Mouse (Mus musculus) midbrain, embryonic 16.5 days (tissue): ENCODE measurements around the gene Mrpl24. TPM values are rescaled to one million over a fixed set of nuclear protein-coding genes. Genes with fewer than 3 reads are reported as not detected.

Experiments
- ATAC-seq: fragments of 200-750 bp; cut with Nextera tagmentation; 2 replicates; pipeline ENCODE4 v1.8.0; 2017; ENCODE audit warnings: moderate TSS enrichment
- H3K27ac ChIP-seq: fragments of 300-500 bp; sonication (generic); 2 replicates; pipeline ENCODE4 v1.5.1; 2014; ENCODE audit warnings: mild to moderate bottlenecking, low read length, mixed read lengths
- H3K27me3 ChIP-seq: fragments of 300-500 bp; sonication (generic); 2 replicates; pipeline ENCODE4 v1.6.1; 2014; ENCODE audit warnings: low read depth, low read length, mixed read lengths; ENCODE audit not compliant: control insufficient read depth, insufficient read depth
- H3K36me3 ChIP-seq: fragments of 300-500 bp; sonication (generic); 2 replicates; pipeline ENCODE4 v1.6.1; 2014; ENCODE audit warnings: mild to moderate bottlenecking, low read length, moderate library complexity, mixed read lengths; ENCODE audit not compliant: control insufficient read depth, insufficient read depth
- H3K4me1 ChIP-seq: fragments of 300-500 bp; sonication (generic); 2 replicates; pipeline ENCODE4 v1.6.1; 2014; ENCODE audit warnings: mild to moderate bottlenecking, low read length, mixed read lengths; ENCODE audit not compliant: control insufficient read depth, insufficient read depth
- H3K4me2 ChIP-seq: fragments of 300-500 bp; sonication (generic); 2 replicates; pipeline ENCODE4 v1.6.1; 2014; ENCODE audit warnings: mild to moderate bottlenecking, low read length, mixed read lengths
- H3K4me3 ChIP-seq: fragments of 300-500 bp; sonication (generic); 2 replicates; pipeline ENCODE4 v1.5.1; 2014; ENCODE audit warnings: low read depth, mild to moderate bottlenecking, low read length, moderate library complexity, mixed read lengths
- H3K9ac ChIP-seq: fragments of 300-500 bp; sonication (generic); 2 replicates; pipeline ENCODE4 v1.6.1; 2014; ENCODE audit warnings: low read depth, low read length, mixed read lengths
- H3K9me3 ChIP-seq: fragments of 300-500 bp; sonication (generic); replicated peaks from 2 replicates; pipeline ENCODE4 v1.6.1; 2014; ENCODE audit warnings: mild to moderate bottlenecking, low read length, mixed read lengths; ENCODE audit not compliant: control insufficient read depth, poor library complexity, severe bottlenecking
- WGBS: fragments of 180-500 bp; shearing (Covaris S2); extraction: QIAGEN DNeasy Blood & Tissue Kit; methylation state at CpG from one replicate; pipeline ENCODE4 v1.1.7; 2014; 5-methylcytosine and 5-hydroxymethylcytosine counted together
- polyA plus RNA-seq: library from polyadenylated mRNA; unstranded; fragments of >200 nt; fragmentation: Nextera tagmentation; extraction: Ambion mirVana; gene quantifications from 2 replicates; pipeline ENCODE4 v1.2.1, GENCODE M21; 2015

Mrpl24 gene
- polyA plus RNA-seq, 1 experiment from 2014 or later = 51.6 TPM

DNA sequence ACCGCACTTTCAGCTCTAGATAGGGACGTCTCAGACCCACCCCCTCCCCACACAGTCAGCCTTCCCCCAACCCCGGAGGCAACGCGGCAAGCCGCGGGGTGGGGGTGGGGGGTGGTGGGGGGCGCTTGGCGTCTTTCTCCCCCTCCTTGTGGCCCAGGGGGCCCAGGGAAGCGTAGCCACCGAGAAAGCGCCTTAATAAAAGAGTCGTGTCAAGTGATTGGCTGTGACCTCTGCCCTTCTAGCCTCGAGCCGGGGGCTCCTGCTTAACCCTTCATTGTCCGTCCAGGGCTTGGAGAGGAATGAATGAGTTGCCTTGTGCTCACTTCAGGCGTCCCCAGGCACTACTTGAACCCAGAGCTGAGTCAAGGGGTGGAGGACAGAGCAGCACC, 28.5 kb downstream of the Mrpl24 start:
- Histone ChIP-seq H3K4me1 (peaks cover 31% of the 10 kb centered on the region), H3K36me3 (no peaks in the 10 kb centered on the region), H3K9me3 (no peaks in the 10 kb centered on the region), H3K27me3 (no peaks in the 10 kb centered on the region; the same call in 1 of the 2 replicates), H3K4me3 (peak overlapping the region; percentile 27), H3K27ac (no peak overlapping the region), H3K9ac (peak overlapping the region; percentile 47; the same call in 1 of the 2 replicates), H3K4me2 (peak overlapping the region; percentile 61)
- WGBS = under 1% methylated on average over 17 of the region's 17 CpGs
- no peak for ATAC-seq

DNA sequence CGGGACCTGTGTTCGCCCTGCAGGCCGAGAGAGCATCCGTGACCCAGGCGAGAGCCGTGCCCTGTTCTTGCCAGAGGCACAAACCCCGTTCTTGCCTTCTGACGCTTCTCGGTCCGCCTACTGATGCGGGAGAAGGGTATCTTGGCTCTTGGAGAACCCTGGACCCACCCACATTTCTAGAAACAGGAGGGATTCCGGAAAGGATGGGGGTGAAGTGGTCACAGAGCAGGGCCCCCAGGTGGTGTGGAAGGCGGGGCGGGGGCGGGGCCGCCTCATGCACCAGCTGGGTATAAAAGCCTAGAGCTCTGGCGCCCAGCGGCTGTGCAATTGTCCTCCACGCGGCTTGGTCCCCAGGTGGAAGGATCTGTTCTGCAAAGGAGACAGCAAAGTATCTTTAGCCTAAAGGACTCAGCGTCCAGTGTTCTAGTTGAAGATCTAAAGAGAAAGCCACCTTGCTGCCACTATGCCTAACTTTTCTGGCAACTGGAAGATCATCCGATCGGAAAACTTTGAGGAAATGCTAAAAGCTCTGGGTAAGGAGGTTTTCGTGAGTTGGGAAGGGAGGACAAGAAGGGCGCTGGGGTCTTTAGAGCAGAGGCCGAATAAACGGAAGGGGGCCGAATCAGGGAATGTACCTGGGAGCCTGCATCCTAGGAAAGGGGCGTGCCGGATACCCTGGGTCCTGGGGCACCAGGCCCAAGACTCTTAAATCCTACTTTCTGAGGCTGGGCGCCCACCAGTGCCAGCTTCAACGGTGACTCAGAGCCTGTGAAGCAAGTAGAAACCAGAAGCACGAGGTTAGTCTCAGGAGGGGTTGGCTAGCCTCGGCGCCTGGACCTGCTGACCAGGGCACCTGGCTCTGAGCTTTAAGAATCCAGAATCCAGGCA, 29.3 kb downstream of the Mrpl24 start, which contains the start of gene Crabp2:
TSS of gene Crabp2 (plus strand) at position 289 of the 888 bp plus-strand sequence.
- no peaks in the 10 kb centered on the region for H3K36me3 ChIP-seq
- H3K4me3 ChIP-seq = peak within 1 kb of the TSS; percentile 27
- no peak within 1 kb of the TSS for H3K27ac ChIP-seq
- no peak for ATAC-seq
- H3K4me2 ChIP-seq = peak within 1 kb of the TSS; percentile 61
- peaks cover 31% of the 10 kb centered on the region for H3K4me1 ChIP-seq
- 4% methylated on average over 35 of the region's 35 CpGs for WGBS
- no peaks in the 10 kb centered on the region for H3K9me3 ChIP-seq
- H3K27me3 ChIP-seq = no peaks in the 10 kb centered on the region; the same call in 1 of the 2 replicates
- peak within 1 kb of the TSS; percentile 47 for H3K9ac ChIP-seq

DNA sequence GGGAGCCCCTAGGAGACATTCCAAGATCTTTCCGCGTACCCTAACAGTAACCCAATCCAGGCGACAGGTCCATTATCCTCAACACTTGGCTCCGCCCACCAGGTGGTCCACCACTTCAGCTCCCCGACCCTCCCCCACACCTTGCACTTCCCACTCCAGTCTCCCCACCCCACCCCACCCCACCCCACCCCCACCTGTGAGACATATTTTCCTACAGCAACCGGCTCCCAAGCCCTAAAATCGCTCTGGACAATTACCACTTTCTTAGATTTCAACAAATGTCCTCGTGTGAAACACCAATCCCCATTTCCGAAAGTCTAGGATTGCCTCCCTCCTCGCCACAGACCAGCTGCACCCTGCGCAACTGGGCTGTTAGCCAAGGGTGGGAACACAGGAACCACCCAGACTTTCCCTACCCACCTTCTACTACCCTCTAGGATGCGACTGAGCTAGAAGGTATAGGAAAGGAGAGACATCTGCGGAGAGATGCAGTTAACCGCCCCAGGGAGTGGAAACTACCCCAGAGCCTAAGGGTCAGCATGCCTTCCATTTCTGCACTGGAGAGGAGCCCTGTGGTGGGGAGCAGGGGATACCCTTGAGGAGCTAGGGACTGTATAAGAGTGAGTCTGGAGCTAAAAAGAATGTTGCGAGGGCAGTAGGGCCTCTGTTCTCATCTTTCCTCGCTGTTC, 30.1 kb downstream of the Mrpl24 start:
- WGBS = 17% methylated on average over 16 of the region's 16 CpGs
- Histone ChIP-seq H3K36me3 (no peaks in the 10 kb centered on the region), H3K27me3 (no peaks in the 10 kb centered on the region; the same call in 1 of the 2 replicates), H3K4me2 (peak overlapping the region; percentile 61; the same call in 1 of the 2 replicates), H3K4me1 (peaks cover 31% of the 10 kb centered on the region), H3K9ac (no peak overlapping the region), H3K9me3 (no peaks in the 10 kb centered on the region), H3K4me3 (0 out of 2 replicates have a peak overlapping the region, but pooled peaks have one; percentile 27), H3K27ac (no peak overlapping the region)
- no peak for ATAC-seq

DNA sequence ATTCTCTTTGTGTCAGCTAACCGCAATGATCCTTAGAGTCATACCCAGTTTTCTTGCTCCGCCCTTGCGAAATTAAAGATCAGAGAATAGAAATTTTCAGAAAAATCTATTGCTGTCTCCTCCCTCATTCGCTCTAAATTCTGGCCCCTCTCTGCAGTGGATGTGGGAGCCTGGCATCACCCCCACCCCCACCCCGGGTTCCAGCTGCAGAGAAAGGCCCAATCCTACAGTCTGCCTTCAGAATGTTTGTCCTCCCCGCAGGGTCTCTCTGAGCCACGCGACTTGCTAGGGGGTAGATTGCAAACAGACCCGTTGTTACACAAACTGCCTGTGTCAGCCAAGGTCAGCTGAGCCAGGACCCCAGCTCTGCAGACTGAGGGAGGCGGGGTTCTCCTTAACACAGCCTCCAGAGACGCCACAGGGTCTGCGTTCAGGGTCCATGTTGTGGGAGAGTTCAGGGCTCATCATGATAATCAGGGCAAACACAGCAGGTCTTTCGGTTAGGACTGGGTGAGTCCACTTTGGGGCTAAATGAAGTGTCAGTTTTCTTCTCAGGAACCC, 30.7 kb downstream of the Mrpl24 start:
- no peaks in the 10 kb centered on the region; the same call in 1 of the 2 replicates for H3K27me3 ChIP-seq
- H3K9ac ChIP-seq = no peak overlapping the region

DNA sequence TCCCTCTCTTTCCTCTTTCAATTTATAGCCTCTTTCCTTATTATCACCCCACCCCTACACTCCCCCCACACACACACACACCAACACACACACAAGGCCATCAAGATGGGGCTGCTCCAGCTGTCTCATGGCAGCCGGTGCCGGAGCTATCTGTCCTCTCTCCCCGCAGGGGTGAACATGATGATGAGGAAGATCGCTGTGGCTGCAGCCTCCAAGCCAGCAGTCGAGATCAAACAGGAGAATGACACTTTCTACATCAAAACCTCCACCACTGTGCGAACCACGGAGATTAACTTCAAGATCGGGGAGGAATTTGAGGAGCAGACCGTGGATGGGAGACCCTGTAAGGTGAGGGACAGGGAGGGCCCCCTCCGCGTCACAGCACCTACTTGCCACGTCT, 32.6 kb downstream of the Mrpl24 start:
- H3K36me3 ChIP-seq = no peaks in the 10 kb centered on the region
- no peak overlapping the region for H3K9ac ChIP-seq
- no peaks in the 10 kb centered on the region; the same call in 1 of the 2 replicates for H3K27me3 ChIP-seq
- H3K27ac ChIP-seq = no peak overlapping the region
- 16% methylated on average over 12 of the region's 12 CpGs for WGBS
- H3K4me3 ChIP-seq = 0 out of 2 replicates have a peak overlapping the region, but pooled peaks have one; percentile 7
- peaks cover 26% of the 10 kb centered on the region for H3K4me1 ChIP-seq
- H3K4me2 ChIP-seq = peak overlapping the region; percentile 43
- H3K9me3 ChIP-seq = no peaks in the 10 kb centered on the region
- no peak for ATAC-seq

More for the DNA sequence above, 30.7 kb downstream of the Mrpl24 start:
- no peak overlapping the region for H3K4me3 ChIP-seq
- H3K4me1 ChIP-seq = peaks cover 31% of the 10 kb centered on the region
- no peak overlapping the region for H3K27ac ChIP-seq
- WGBS = 9% methylated on average over 13 of the region's 13 CpGs
- no peak overlapping the region for H3K4me2 ChIP-seq
- no peaks in the 10 kb centered on the region for H3K36me3 ChIP-seq
- ATAC-seq = no peak
- no peaks in the 10 kb centered on the region for H3K9me3 ChIP-seq

DNA sequence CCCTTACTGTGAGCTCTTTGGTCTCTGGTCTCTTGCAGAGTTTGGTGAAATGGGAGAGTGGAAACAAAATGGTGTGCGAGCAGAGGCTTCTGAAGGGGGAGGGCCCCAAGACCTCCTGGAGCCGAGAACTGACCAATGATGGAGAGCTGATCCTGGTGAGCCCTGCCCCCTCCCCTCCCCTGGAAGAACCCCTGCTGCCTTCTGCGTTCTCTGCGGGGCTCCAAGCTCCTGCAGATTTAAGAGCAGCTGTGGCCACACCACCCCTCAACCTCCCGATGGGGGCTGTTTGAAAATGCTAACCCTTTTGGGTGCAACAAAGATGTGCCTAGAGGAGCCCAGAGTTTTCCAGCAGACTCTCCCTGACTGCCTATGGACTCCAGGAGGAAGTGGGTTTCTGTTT, 33.1 kb downstream of the Mrpl24 start:
- Histone ChIP-seq H3K4me2 (peak overlapping the region; percentile 43), H3K9me3 (no peaks in the 10 kb centered on the region), H3K27ac (no peak overlapping the region), H3K36me3 (no peaks in the 10 kb centered on the region), H3K27me3 (no peaks in the 10 kb centered on the region; the same call in 1 of the 2 replicates), H3K4me1 (peaks cover 22% of the 10 kb centered on the region), H3K4me3 (peak overlapping the region; percentile 7; the same call in 1 of the 2 replicates), H3K9ac (peak overlapping the region; percentile 37; the same call in 1 of the 2 replicates)
- 0 out of 2 replicates have a peak, but pooled peaks have one; percentile 32 for ATAC-seq
- 8% methylated on average over 5 of the region's 5 CpGs for WGBS

DNA sequence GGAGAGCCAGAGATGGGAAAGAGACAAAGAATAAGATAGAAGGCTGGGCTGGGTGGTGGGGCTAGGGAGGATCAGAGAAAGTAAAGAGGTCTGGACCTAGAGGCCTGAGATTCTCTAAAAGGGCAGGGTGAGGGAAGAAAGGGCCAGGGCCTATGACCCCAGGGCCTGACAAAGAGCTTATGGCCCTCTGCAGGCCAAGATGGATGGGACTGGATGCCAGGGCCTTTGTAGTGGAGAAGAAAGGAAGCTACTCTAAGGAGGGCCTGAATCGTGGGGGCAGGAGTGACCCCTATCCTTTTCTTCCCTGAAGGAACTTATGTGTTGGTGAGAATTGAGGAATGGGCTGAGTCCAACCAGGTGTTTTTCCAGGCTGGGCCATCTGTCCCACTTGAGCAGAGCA, 38.8 kb downstream of the Mrpl24 start:
- no peak for ATAC-seq
- Histone ChIP-seq H3K4me2 (no peak overlapping the region), H3K4me3 (no peak overlapping the region), H3K36me3 (no peaks in the 10 kb centered on the region), H3K4me1 (no peaks in the 10 kb centered on the region), H3K27ac (no peak overlapping the region), H3K9me3 (no peaks in the 10 kb centered on the region), H3K9ac (no peak overlapping the region), H3K27me3 (no peaks in the 10 kb centered on the region)
- WGBS = 6% methylated on average over 1 of the region's 1 CpGs

DNA sequence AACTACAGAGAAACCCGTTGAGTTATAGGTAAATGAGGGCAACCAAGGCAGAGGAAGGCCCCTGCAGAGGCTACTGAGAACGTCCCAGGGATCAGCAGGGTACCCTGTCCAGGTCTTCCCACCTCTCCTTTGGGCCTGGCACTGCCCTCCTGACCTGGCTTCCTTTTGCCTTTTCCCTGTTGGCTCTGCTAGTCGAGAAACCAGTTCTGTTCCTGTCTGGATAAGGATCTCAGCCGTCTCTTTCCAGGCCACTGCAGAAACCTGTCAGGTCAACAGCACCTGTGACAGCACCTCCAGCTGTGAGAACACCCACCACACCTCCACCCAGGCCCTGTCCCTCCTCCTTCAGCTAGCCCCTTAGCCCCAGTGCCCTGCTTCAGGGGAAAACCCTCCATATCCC, 39.2 kb downstream of the Mrpl24 start:
- ATAC-seq = no peak
- Histone ChIP-seq H3K9ac (no peak overlapping the region), H3K9me3 (no peaks in the 10 kb centered on the region), H3K27ac (no peak overlapping the region), H3K4me3 (no peak overlapping the region), H3K36me3 (no peaks in the 10 kb centered on the region), H3K4me1 (no peaks in the 10 kb centered on the region), H3K27me3 (no peaks in the 10 kb centered on the region), H3K4me2 (no peak overlapping the region)
- WGBS = 22% methylated on average over 4 of the region's 4 CpGs
